Mouse (Mus musculus) liver, adult 2 months (tissue): Measurements from ENCODE around the gene Akap14. TPM values are rescaled to one million over a fixed set of nuclear protein-coding genes. Genes with fewer than 3 reads are reported as not detected.
"Not testable (repeated sequence)": the region's sequence is repeated elsewhere in the genome, so short reads cannot be mapped to it uniquely, and the experiment has no call there.

Source experiments
- DNase-seq: peaks from one replicate; pipeline ENCODE4 v3.0.0-alpha.2; 2011; ENCODE audit warnings: low read depth, low spot score; ENCODE audit errors: extremely low read depth
- H3K27ac ChIP-seq: fragments of 200-500 bp; replicated peaks from 2 replicates; pipeline ENCODE4 v1.5.1; 2012; ENCODE audit warnings: low read depth, mild to moderate bottlenecking, control low read depth, inconsistent platforms, low read length; ENCODE audit not compliant: insufficient read depth
- H3K27me3 ChIP-seq: fragments of 200-500 bp; 2 replicates; pipeline ENCODE4 v1.6.1; 2012; ENCODE audit warnings: mild to moderate bottlenecking, moderate library complexity, low read length, inconsistent platforms; ENCODE audit not compliant: control insufficient read depth, insufficient read depth
- H3K36me3 ChIP-seq: fragments of 200-500 bp; 2 replicates; pipeline ENCODE4 v1.6.1; 2012; ENCODE audit warnings: low read length, inconsistent platforms; ENCODE audit not compliant: control insufficient read depth, insufficient read depth
- H3K4me1 ChIP-seq: fragments of 200-500 bp; 2 replicates; pipeline ENCODE4 v1.6.1; 2011; ENCODE audit warnings: low read length; ENCODE audit not compliant: control insufficient read depth, insufficient read depth
- H3K4me3 ChIP-seq: fragments of 200-500 bp; 2 replicates; pipeline ENCODE4 v1.5.1; 2011; ENCODE audit warnings: low read depth, mild to moderate bottlenecking, control low read depth, low read length, moderate library complexity; ENCODE audit not compliant: insufficient read depth
- H3K79me2 ChIP-seq: fragments of 200-500 bp; 2 replicates; pipeline ENCODE4 v1.6.1; 2012; ENCODE audit warnings: inconsistent platforms, mild to moderate bottlenecking, low read length, moderate library complexity; ENCODE audit not compliant: control insufficient read depth, insufficient read depth
- H3K9ac ChIP-seq: fragments of 200-500 bp; 2 replicates; pipeline ENCODE4 v1.6.1; 2012; ENCODE audit warnings: low read depth, mild to moderate bottlenecking, control low read depth, inconsistent platforms, low read length
- CTCF ChIP-seq: fragments of 200-500 bp; IDR thresholded peaks from 2 replicates; pipeline ENCODE4 v1.5.1; 2011; ENCODE audit warnings: low read depth, low read length, control low read depth
- POLR2A ChIP-seq: fragments of 200-500 bp; IDR thresholded peaks from 2 replicates; pipeline ENCODE4 v1.6.1; 2011; ENCODE audit warnings: low read length, control low read depth; ENCODE audit not compliant: insufficient read depth; ENCODE audit errors: extremely low read depth
- whole genome bisulfite sequencing: fragments of 180-500 bp; shearing (Covaris S2); methylation state at CpG from one replicate; pipeline ENCODE4 v1.1.7; 2018; 5-methylcytosine and 5-hydroxymethylcytosine counted together
- polyA plus RNA-seq: library from polyadenylated mRNA; depleted of rRNA; stranded (reverse); fragments of >200 nt; gene quantifications from 2 replicates; pipeline ENCODE4 v1.2.3, GENCODE M21; 2012; rRNA removed
- total RNA-seq: library from RNA; depleted of rRNA; stranded (reverse); fragments of >200 nt; gene quantifications from 2 replicates; pipeline ENCODE4 v1.2.3, GENCODE M21; 2014; rRNA removed

Gene Akap14
- total RNA-seq (not detected in 2 replicates), polyA plus RNA-seq (not detected in 2 replicates)

- no peak within 1 kb of the TSS for H3K4me3 ChIP-seq
- no peak within 1 kb of the TSS for H3K9ac ChIP-seq
- H3K4me1 ChIP-seq, result no peaks in the 10 kb centered on the region
- no peaks in the 10 kb centered on the region for H3K79me2 ChIP-seq
- WGBS, result 52% methylated on average over 5 of the region's 5 CpGs
- no peaks in the 10 kb centered on the region for H3K27me3 ChIP-seq
- no peak within 1 kb of the TSS for H3K27ac ChIP-seq
- TF ChIP-seq CTCF (no peak), POLR2A (no peak)
- no peaks in the 10 kb centered on the region for H3K36me3 ChIP-seq
- no peak for DNase-seq
Observed at GRCm38 (mm10) chrX:37168742-37169141, at the start of gene Akap14. Gene Akap14, minus strand, starts transcription at chrX:37168842.

- no peak within 1 kb of the TSS for H3K9ac ChIP-seq
- no peak within 1 kb of the TSS for H3K27ac ChIP-seq
- no peaks in the 10 kb centered on the region for H3K27me3 ChIP-seq
- no peaks in the 10 kb centered on the region for H3K36me3 ChIP-seq
- no peak for DNase-seq
- 86% methylated on average over 10 of the region's 10 CpGs for WGBS
- no peaks in the 10 kb centered on the region for H3K4me1 ChIP-seq
- TF ChIP-seq CTCF (no peak), POLR2A (no peak)
- H3K4me3 ChIP-seq, result no peak within 1 kb of the TSS
- no peaks in the 10 kb centered on the region for H3K79me2 ChIP-seq
Observed at GRCm38 (mm10) chrX:37210941-37211340, 42.3 kb upstream of the Akap14 start, which contains the start of gene Gm9. Gene Gm9, minus strand, starts transcription at chrX:37211041.

- Histone ChIP-seq H3K4me3 (no peak overlapping the region), H3K36me3 (no peaks in the 10 kb centered on the region), H3K27ac (no peak overlapping the region), H3K9ac (no peak overlapping the region), H3K4me1 (no peaks in the 10 kb centered on the region), H3K79me2 (no peaks in the 10 kb centered on the region), H3K27me3 (no peaks in the 10 kb centered on the region)
- WGBS, result 71% methylated on average over 8 of the region's 8 CpGs
- no peak for DNase-seq
- TF ChIP-seq CTCF, result no peak
Observed at GRCm38 (mm10) chrX:37198676-37199075, 30.0 kb upstream of the Akap14 start.

GRCm38 (mm10) chrX:37191744-37192379 is 23.2 kb upstream of the Akap14 start:
- no peak for TF ChIP-seq POLR2A
- TF ChIP-seq CTCF, result no peak
- peak overlapping the region; percentile 78 for H3K9ac ChIP-seq
- H3K4me3 ChIP-seq, result peak overlapping the region; percentile 99
- WGBS, result 9% methylated on average over 28 of the region's 28 CpGs
- H3K4me1 ChIP-seq, result peaks cover 5% of the 10 kb centered on the region
- no peak overlapping the region for H3K27ac ChIP-seq
- no peaks in the 10 kb centered on the region for H3K27me3 ChIP-seq
- DNase-seq, result no peak
- no peaks in the 10 kb centered on the region; the same call in 1 of the 2 replicates for H3K36me3 ChIP-seq
- H3K79me2 ChIP-seq, result no peaks in the 10 kb centered on the region; the same call in 1 of the 2 replicates

- DNase-seq, result peak; percentile 72
Observed at GRCm38 (mm10) chrX:37191105-37191743, 22.6 kb upstream of the Akap14 start, which contains the start of the genes Ndufa1 and Rnf113a1. Gene Ndufa1, minus strand, starts transcription at chrX:37191163. Gene Rnf113a1, plus strand, starts transcription at chrX:37191245.

GRCm38 (mm10) chrX:37190755-37191104 is 22.1 kb upstream of the Akap14 start:
- 1% methylated on average over 10 of the region's 20 CpGs for WGBS
- DNase-seq, result no peak
- no peaks in the 10 kb centered on the region; the same call in 1 of the 2 replicates for H3K79me2 ChIP-seq

More at GRCm38 (mm10) chrX:37191105-37191743, 22.6 kb upstream of the Akap14 start, which contains the start of the genes Ndufa1 and Rnf113a1:
- Histone ChIP-seq H3K4me3 (peak within 1 kb of the TSS; percentile 99), H3K27ac (peak within 1 kb of the TSS; percentile 46), H3K9ac (peak within 1 kb of the TSS; percentile 79), H3K36me3 (no peaks in the 10 kb centered on the region; the same call in 1 of the 2 replicates), H3K4me1 (peaks cover 5% of the 10 kb centered on the region), H3K79me2 (no peaks in the 10 kb centered on the region; the same call in 1 of the 2 replicates), H3K27me3 (no peaks in the 10 kb centered on the region)
- TF ChIP-seq CTCF (no peak), POLR2A (no peak)
- under 1% methylated on average over 63 of the region's 63 CpGs for WGBS

GRCm38 (mm10) chrX:37184401-37184800 is 15.8 kb upstream of the Akap14 start:
- not testable (repeated sequence) for H3K36me3 ChIP-seq, DNase-seq, H3K4me1 ChIP-seq, H3K27me3 ChIP-seq, H3K27ac ChIP-seq, H3K9ac ChIP-seq, H3K79me2 ChIP-seq, H3K4me3 ChIP-seq
- WGBS, result 51% methylated on average over 8 of the region's 8 CpGs

More at GRCm38 (mm10) chrX:37190755-37191104, 22.1 kb upstream of the Akap14 start:
- peak overlapping the region; percentile 46; the same call in 1 of the 2 replicates for H3K27ac ChIP-seq
- no peaks in the 10 kb centered on the region for H3K27me3 ChIP-seq
- H3K4me3 ChIP-seq, result peak overlapping the region; percentile 99
- no peaks in the 10 kb centered on the region; the same call in 1 of the 2 replicates for H3K36me3 ChIP-seq
- H3K9ac ChIP-seq, result peak overlapping the region; percentile 79
- TF ChIP-seq CTCF (no peak), POLR2A (no peak)
- H3K4me1 ChIP-seq, result peaks cover 5% of the 10 kb centered on the region
